Mouse (Mus musculus): ENCODE results near the gene Cyp4f14. TPM values are rescaled to one million over a fixed set of nuclear protein-coding genes. Genes with fewer than 3 reads are reported as not detected.
A peak's percentile ranks its signal among the peaks of the same experiment; 100 is the strongest.

Gene Cyp4f14
- polyA plus RNA-seq, 1 experiment from 2014 or later = 0.18 TPM

GRCm38 (mm10) chr17:32943661-32944060, 26.5 kb upstream of the Cyp4f14 start:
- H3K9me3 ChIP-seq (ENCODE audit: control insufficient read depth, low read length) = no peaks in the 10 kb centered on the region
- H3K27me3 ChIP-seq (replicated peaks; ENCODE audit: control insufficient read depth, insufficient read depth, low read length) = no peaks in the 10 kb centered on the region
- H3K36me3 ChIP-seq (ENCODE audit: control insufficient read depth, insufficient read depth) = no peaks in the 10 kb centered on the region
- WGBS = 85% methylated on average over 3 of the region's 3 CpGs
- no peak overlapping the region for H3K27ac ChIP-seq (ENCODE audit: low read length)
- H3K4me1 ChIP-seq (replicated peaks; ENCODE audit: control insufficient read depth, insufficient read depth, low read length) = peaks cover 14% of the 10 kb centered on the region
- H3K4me3 ChIP-seq (replicated peaks; ENCODE audit: low read length) = no peak overlapping the region
- H3K4me2 ChIP-seq (ENCODE audit: low read length) = no peak overlapping the region
- H3K9ac ChIP-seq (replicated peaks; ENCODE audit: low read depth, low read length) = no peak overlapping the region
- no peak for ATAC-seq

DNA sequence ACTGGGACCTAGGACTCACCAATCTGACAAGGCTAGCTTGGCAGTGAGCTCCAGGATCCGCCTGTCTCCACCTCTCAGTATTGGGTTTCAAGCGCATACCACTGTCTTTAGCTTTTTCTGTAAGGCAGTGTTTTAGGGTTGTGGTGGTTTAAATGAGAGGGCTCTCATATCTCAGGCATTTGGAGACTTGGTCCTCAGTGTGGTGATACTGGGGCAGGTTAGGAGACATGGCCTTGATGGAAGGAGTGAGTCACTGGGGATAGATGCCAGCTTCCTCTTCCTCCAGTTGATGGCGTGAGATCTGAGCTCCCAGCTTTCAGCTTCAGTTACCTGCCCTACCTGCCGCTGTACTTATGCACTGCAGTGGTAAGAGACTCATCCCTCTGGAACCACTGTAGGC, 22.7 kb upstream of the Cyp4f14 start:
- Histone ChIP-seq H3K9me3 (ENCODE audit: control insufficient read depth, low read length) (no peaks in the 10 kb centered on the region), H3K27me3 (replicated peaks; ENCODE audit: control insufficient read depth, insufficient read depth, low read length) (no peaks in the 10 kb centered on the region), H3K4me1 (replicated peaks; ENCODE audit: control insufficient read depth, insufficient read depth, low read length) (no peaks in the 10 kb centered on the region), H3K4me2 (ENCODE audit: low read length) (no peak overlapping the region), H3K27ac (ENCODE audit: low read length) (no peak overlapping the region), H3K9ac (replicated peaks; ENCODE audit: low read depth, low read length) (no peak overlapping the region), H3K4me3 (replicated peaks; ENCODE audit: low read length) (no peak overlapping the region), H3K36me3 (ENCODE audit: control insufficient read depth, insufficient read depth) (no peaks in the 10 kb centered on the region)
- 84% methylated on average over 4 of the region's 4 CpGs for WGBS
- ATAC-seq = no peak

DNA sequence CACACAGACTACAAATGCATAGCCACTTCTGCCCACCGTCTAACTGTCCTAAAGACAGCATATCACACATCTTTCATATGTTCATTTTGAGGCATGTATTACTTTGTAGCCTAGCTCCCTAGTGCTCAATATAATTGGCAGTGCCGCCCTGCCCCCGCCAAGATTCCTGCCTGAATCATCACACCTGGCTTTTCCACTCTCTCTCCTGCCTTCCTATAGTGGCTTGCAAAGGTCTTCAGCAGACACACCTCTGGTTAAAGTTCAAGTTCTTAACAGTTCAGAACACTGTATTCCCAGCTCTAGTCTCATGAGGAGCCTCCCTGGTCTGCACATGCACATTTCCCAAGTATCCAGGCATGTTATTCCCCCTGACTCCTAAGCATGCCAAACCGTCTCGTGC, 10.7 kb upstream of the Cyp4f14 start:
- Histone ChIP-seq H3K9ac (replicated peaks; ENCODE audit: low read depth, low read length) (no peak overlapping the region), H3K9me3 (ENCODE audit: control insufficient read depth, low read length) (no peaks in the 10 kb centered on the region), H3K4me2 (ENCODE audit: low read length) (no peak overlapping the region), H3K36me3 (ENCODE audit: control insufficient read depth, insufficient read depth) (no peaks in the 10 kb centered on the region), H3K27ac (ENCODE audit: low read length) (no peak overlapping the region), H3K4me3 (replicated peaks; ENCODE audit: low read length) (no peak overlapping the region), H3K4me1 (replicated peaks; ENCODE audit: control insufficient read depth, insufficient read depth, low read length) (0 out of 2 replicates have a peak, but pooled peaks cover 6% of the 10 kb centered on the region), H3K27me3 (replicated peaks; ENCODE audit: control insufficient read depth, insufficient read depth, low read length) (0 out of 2 replicates have a peak, but pooled peaks cover 2% of the 10 kb centered on the region)
- no peak for ATAC-seq
- WGBS = 84% methylated on average over 5 of the region's 5 CpGs

- H3K27ac ChIP-seq (ENCODE audit: low read length) = no peak overlapping the region; the same call in 1 of the 2 replicates
These were observed 7.6 kb upstream of the Cyp4f14 start for GRCm38 (mm10) chr17:32924658-32925312.

GRCm38 (mm10) chr17:32923681-32924080, 6.5 kb upstream of the Cyp4f14 start:
- Histone ChIP-seq H3K4me2 (ENCODE audit: low read length) (no peak overlapping the region), H3K36me3 (ENCODE audit: control insufficient read depth, insufficient read depth) (no peaks in the 10 kb centered on the region), H3K9ac (replicated peaks; ENCODE audit: low read depth, low read length) (no peak overlapping the region), H3K27me3 (replicated peaks; ENCODE audit: control insufficient read depth, insufficient read depth, low read length) (0 out of 2 replicates have a peak, but pooled peaks cover 2% of the 10 kb centered on the region), H3K27ac (ENCODE audit: low read length) (no peak overlapping the region), H3K4me3 (replicated peaks; ENCODE audit: low read length) (no peak overlapping the region), H3K9me3 (ENCODE audit: control insufficient read depth, low read length) (no peaks in the 10 kb centered on the region), H3K4me1 (replicated peaks; ENCODE audit: control insufficient read depth, insufficient read depth, low read length) (0 out of 2 replicates have a peak, but pooled peaks cover 6% of the 10 kb centered on the region)
- 100% methylated on average over 1 of the region's 1 CpGs for WGBS
- ATAC-seq = no peak

More at GRCm38 (mm10) chr17:32924658-32925312, 7.6 kb upstream of the Cyp4f14 start:
- Histone ChIP-seq H3K9ac (replicated peaks; ENCODE audit: low read depth, low read length) (peak overlapping the region; percentile 80), H3K9me3 (ENCODE audit: control insufficient read depth, low read length) (no peaks in the 10 kb centered on the region), H3K4me3 (replicated peaks; ENCODE audit: low read length) (peak overlapping the region; percentile 61), H3K36me3 (ENCODE audit: control insufficient read depth, insufficient read depth) (no peaks in the 10 kb centered on the region), H3K4me1 (replicated peaks; ENCODE audit: control insufficient read depth, insufficient read depth, low read length) (0 out of 2 replicates have a peak, but pooled peaks cover 6% of the 10 kb centered on the region), H3K4me2 (ENCODE audit: low read length) (peak overlapping the region; percentile 89), H3K27me3 (replicated peaks; ENCODE audit: control insufficient read depth, insufficient read depth, low read length) (0 out of 2 replicates have a peak, but pooled peaks cover 2% of the 10 kb centered on the region)
- ATAC-seq = peak; percentile 97
- WGBS = 13% methylated on average over 32 of the region's 32 CpGs

- H3K27ac ChIP-seq (ENCODE audit: low read length) = no peak overlapping the region
These were observed 2.0 kb upstream of the Cyp4f14 start for GRCm38 (mm10) chr17:32919123-32919522.

DNA sequence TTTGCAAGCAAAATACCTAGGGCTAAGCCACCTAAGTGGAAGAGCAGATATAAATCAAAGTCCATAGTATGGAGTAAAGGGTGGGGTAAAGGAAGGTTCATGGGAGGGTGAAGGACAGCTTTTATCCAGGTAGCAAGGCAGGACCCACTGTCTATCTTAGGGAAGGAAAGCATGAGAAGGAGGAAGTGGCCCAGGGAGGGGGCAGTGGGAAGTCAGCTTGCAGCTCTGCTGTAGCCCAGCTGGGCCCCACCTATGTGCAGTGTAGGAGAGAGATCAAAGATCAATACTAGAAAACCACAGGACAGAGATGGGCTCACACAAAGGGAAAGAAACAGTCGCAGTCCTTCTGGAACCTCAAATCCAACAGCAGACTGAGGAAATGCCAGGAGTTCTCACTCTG, 1.1 kb downstream of the Cyp4f14 start:
- 75% methylated on average over 1 of the region's 1 CpGs for WGBS
- no peaks in the 10 kb centered on the region for H3K36me3 ChIP-seq (ENCODE audit: control insufficient read depth, insufficient read depth)
- no peak for ATAC-seq

More at GRCm38 (mm10) chr17:32919123-32919522, 2.0 kb upstream of the Cyp4f14 start:
- Histone ChIP-seq H3K4me3 (replicated peaks; ENCODE audit: low read length) (no peak overlapping the region), H3K36me3 (ENCODE audit: control insufficient read depth, insufficient read depth) (no peaks in the 10 kb centered on the region), H3K9me3 (ENCODE audit: control insufficient read depth, low read length) (no peaks in the 10 kb centered on the region), H3K27me3 (replicated peaks; ENCODE audit: control insufficient read depth, insufficient read depth, low read length) (no peaks in the 10 kb centered on the region), H3K9ac (replicated peaks; ENCODE audit: low read depth, low read length) (no peak overlapping the region), H3K4me1 (replicated peaks; ENCODE audit: control insufficient read depth, insufficient read depth, low read length) (peaks cover 3% of the 10 kb centered on the region), H3K4me2 (ENCODE audit: low read length) (no peak overlapping the region)
- WGBS = 82% methylated on average over 2 of the region's 2 CpGs
- ATAC-seq = no peak

DNA sequence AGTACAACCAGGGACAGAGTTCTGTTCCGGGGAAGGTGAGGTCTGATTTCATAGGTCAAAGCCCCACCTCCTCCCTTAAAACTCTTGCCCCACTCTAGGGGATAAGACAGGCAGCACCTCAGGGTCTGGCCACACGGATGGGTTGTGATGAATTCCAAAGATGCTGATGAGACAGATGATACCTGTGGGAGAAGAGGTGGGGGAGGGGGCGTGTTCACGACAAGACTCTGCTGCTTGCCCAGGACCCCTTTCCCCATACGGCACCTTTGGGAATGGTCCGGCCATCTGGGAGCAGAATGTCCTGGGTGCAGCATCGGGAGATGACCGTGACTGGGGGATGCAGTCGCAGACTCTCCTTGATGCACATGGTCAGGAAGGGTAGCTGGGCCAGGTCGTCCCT, 11.0 kb downstream of the Cyp4f14 start:
- no peaks in the 10 kb centered on the region for H3K4me1 ChIP-seq (replicated peaks; ENCODE audit: control insufficient read depth, insufficient read depth, low read length)
- no peak overlapping the region for H3K4me3 ChIP-seq (replicated peaks; ENCODE audit: low read length)
- no peak overlapping the region for H3K27ac ChIP-seq (ENCODE audit: low read length)
- no peak overlapping the region for H3K4me2 ChIP-seq (ENCODE audit: low read length)
- H3K9ac ChIP-seq (replicated peaks; ENCODE audit: low read depth, low read length) = no peak overlapping the region
- no peaks in the 10 kb centered on the region for H3K36me3 ChIP-seq (ENCODE audit: control insufficient read depth, insufficient read depth)
- no peaks in the 10 kb centered on the region for H3K9me3 ChIP-seq (ENCODE audit: control insufficient read depth, low read length)
- 0 out of 2 replicates have a peak, but pooled peaks cover 5% of the 10 kb centered on the region for H3K27me3 ChIP-seq (replicated peaks; ENCODE audit: control insufficient read depth, insufficient read depth, low read length)
- WGBS = 84% methylated on average over 10 of the region's 10 CpGs
- no peak for ATAC-seq

More for the DNA sequence above, 1.1 kb downstream of the Cyp4f14 start:
- Histone ChIP-seq H3K9me3 (ENCODE audit: control insufficient read depth, low read length) (no peaks in the 10 kb centered on the region), H3K4me1 (replicated peaks; ENCODE audit: control insufficient read depth, insufficient read depth, low read length) (peaks cover 3% of the 10 kb centered on the region), H3K27me3 (replicated peaks; ENCODE audit: control insufficient read depth, insufficient read depth, low read length) (peaks cover 2% of the 10 kb centered on the region; the same call in 1 of the 2 replicates), H3K9ac (replicated peaks; ENCODE audit: low read depth, low read length) (no peak overlapping the region), H3K27ac (ENCODE audit: low read length) (no peak overlapping the region), H3K4me2 (ENCODE audit: low read length) (no peak overlapping the region), H3K4me3 (replicated peaks; ENCODE audit: low read length) (no peak overlapping the region)

DNA sequence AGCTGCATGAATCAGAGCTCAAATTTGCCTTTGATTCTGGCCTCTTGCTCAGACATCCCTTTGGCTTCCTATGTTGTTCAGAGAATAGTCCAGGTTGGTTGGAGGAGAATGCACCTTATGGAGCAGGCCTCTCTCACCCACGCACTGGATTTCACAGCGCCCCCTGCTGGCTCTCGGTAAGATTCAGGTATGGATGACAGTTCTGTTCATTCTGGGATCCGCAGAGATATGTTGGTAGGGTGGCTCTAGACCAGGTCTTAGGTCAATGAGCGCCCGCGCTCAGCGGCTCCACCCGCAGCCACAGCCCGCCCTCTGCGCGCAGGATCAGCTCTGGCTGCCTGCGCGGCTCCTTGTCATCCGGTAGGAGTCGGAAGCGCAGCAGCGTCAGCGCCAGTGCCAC, 11.9 kb downstream of the Cyp4f14 start:
- H3K4me1 ChIP-seq (replicated peaks; ENCODE audit: control insufficient read depth, insufficient read depth, low read length) = no peaks in the 10 kb centered on the region
- 0 out of 2 replicates have a peak, but pooled peaks cover 5% of the 10 kb centered on the region for H3K27me3 ChIP-seq (replicated peaks; ENCODE audit: control insufficient read depth, insufficient read depth, low read length)
- WGBS = 12% methylated on average over 19 of the region's 19 CpGs
- peak overlapping the region; percentile 19; the same call in 1 of the 2 replicates for H3K4me3 ChIP-seq (replicated peaks; ENCODE audit: low read length)
- H3K36me3 ChIP-seq (ENCODE audit: control insufficient read depth, insufficient read depth) = no peaks in the 10 kb centered on the region
- peak overlapping the region; percentile 35 for H3K4me2 ChIP-seq (ENCODE audit: low read length)
- no peak overlapping the region for H3K27ac ChIP-seq (ENCODE audit: low read length)
- no peaks in the 10 kb centered on the region for H3K9me3 ChIP-seq (ENCODE audit: control insufficient read depth, low read length)
- ATAC-seq = no peak
- H3K9ac ChIP-seq (replicated peaks; ENCODE audit: low read depth, low read length) = 0 out of 2 replicates have a peak overlapping the region, but pooled peaks have one; percentile 5
